Mouse (Mus musculus) liver (tissue): ENCODE results near the gene Plekhh3.
A peak's percentile ranks its signal among the peaks of the same experiment; 100 is the strongest.

Experiments used
- DNase-seq: peaks from one replicate; pipeline ENCODE4 v3.0.0-alpha.2; 2020; ENCODE audit warnings: mixed read lengths

Plekhh3 gene

DNA sequence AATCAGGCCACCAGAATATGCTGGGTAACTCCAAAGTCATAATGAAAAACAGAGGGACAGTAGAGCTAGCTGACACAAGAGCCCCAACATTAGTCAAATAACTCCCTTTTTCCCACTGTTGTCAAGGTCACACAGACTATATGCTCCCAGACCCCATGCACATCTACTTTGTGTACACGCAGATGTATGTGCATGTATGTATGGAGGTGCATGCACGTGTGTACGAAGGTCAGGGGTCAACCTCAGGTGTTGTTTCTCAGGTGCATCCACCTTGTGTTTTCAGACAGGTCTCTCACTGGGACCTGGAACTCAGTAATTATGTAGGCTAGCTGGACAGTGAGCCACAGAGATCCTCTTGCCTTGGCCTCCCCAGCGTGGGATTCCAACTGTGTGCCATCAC, 14.3 kb upstream of the Plekhh3 start:
- no peak for DNase-seq

- DNase-seq = no peak
Observed at GRCm38 (mm10) chr11:101184984-101185383, 13.8 kb upstream of the Plekhh3 start.

DNA sequence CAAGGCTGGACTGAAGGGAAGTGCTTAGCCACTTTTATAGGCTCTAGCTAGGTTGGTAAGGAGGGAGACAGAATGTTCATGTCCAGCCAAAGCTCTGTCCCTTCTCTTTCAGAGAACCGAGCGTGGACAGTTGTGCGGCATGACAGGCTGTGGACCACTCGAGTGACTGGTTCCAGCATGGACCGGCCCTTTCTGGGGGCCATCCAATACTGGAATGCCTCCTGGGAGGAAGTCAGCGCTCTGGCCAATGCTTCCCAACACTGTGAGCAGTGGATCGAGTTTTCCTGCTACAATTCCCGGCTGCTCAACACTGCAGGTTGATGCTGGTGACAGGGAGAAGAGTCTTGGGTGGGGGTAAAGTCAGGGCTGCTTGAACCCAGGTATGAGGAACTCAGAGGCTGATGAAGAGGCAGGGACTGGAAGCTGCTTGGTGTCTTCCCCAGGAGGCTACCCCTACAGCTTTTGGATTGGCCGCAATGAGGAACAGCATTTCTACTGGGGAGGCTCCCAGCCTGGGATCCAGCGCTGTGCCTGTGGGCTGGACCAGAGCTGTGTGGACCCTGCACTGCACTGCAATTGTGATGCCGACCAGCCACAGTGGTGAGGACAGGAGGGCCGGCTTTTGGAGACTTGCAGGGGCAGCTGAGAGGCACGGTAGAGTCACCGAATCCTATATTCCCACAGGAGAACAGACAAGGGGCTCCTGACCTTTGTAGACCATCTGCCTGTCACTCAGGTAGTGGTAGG, 11.8 kb upstream of the Plekhh3 start:
- no peak for DNase-seq

GRCm38 (mm10) chr11:101181961-101182360, 10.8 kb upstream of the Plekhh3 start:
- DNase-seq = no peak

- peak; percentile 77 for DNase-seq
Observed at GRCm38 (mm10) chr11:101180846-101181740, 9.9 kb upstream of the Plekhh3 start.

GRCm38 (mm10) chr11:101180261-101180660, 9.1 kb upstream of the Plekhh3 start:
- no peak for DNase-seq

- no peak for DNase-seq
Observed at GRCm38 (mm10) chr11:101179306-101179705, 8.2 kb upstream of the Plekhh3 start.

DNA sequence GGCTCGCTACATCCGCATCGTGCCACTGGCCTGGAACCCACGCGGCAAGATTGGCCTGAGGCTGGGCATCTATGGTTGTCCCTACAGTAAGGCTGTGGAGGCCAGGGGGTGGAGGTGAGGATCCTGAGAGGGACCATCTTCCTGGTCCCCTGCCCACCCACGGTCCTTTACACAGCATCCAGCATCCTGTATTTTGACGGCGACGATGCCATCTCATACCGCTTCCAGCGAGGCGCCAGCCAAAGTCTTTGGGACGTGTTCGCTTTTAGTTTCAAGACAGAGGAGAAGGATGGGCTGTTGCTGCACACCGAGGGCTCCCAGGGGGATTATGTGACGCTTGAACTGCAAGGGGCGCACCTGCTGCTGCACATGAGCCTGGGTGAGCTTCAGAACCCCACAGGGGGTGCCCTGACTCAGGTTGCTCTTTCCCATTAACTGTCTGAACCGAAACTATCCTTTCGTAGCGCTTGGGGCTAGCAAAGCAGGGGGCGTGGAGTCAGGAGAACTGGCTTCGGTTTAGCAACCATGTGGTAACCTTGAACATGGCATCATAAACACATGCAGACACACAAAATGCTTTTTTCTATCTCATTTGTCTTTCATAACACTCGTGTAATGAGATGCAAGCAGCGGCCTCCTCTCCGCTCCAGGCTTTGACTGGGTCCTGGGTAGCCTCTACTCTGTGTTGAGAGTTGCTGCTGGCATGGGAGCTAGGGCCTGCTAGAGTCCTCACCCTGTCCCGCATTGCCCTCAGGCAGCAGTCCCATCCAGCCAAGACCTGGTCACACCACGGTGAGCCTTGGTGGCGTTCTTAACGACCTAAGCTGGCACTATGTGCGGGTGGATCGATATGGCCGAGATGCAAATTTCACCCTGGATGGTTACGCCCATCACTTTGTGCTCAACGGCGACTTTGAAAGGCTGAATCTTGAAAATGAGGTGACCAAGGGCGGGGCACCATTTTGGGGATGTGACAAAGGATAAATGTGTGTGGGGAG, 7.2 kb upstream of the Plekhh3 start:
- no peak for DNase-seq

DNA sequence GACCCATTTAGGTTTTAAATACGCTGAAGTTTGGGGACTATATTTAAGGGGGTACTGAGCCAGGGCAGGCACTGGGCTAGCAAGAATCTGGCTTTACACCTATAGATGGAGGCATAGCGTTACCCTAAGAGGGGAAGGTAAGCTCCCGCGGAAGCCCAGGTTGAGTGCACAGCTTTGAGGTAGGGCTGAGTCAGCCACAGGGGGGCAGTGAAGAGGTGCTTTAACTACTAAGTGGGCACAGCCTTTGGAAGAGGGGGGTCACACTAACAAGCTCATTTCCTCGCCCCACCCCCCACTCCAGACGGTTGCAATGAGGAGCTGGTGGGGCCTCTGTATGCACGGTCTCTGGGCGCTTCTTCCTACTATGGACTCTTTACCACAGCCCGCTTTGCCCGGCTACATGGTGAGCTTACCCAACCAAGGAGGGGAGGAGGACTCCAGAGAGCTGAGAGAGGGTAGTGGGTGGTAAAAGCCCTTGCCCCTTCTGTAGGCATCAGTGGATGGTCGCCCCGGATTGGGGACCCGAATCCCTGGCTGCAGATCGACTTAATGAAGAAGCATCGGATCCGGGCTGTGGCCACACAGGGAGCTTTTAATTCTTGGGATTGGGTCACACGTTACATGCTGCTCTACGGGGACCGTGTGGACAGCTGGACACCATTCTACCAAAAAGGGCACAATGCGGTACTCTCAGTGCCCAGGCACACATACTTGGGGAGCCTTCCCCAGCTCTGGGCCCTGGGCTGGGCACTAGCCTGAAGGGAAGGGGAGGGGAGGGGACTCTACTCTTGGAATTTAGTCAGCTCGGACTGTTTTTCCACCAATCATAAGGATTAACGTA, 6.0 kb upstream of the Plekhh3 start:
- peak; percentile 59 for DNase-seq

- no peak for DNase-seq
Observed at GRCm38 (mm10) chr11:101176117-101176691, 5.1 kb upstream of the Plekhh3 start.

DNA sequence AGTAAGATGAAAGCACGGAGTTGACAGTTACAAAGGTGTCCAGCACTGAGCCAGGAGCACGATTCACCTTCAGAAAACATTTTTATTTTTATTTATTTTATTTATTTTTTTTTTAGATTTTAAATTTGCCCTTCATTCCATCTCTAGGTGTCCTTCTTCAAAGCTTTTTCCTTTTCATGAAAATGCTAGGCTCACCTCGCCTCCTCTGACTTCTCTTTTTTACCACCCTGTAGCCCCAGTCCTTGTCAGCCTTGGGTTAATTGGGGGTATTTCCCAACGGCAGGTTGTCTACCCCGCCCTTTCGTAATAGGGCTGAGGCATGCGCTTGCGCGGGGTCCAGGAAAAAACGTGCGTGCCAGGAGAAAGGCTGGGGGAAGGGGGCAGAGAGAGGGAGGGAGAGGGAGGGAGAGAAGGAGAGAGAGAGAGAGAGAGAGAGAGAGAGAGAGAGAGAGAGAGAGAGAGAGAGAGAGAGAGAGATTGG, 4.5 kb upstream of the Plekhh3 start:
- no peak for DNase-seq

GRCm38 (mm10) chr11:101174851-101175628, 3.9 kb upstream of the Plekhh3 start, which contains the start of gene Ccr10:
Gene Ccr10 (minus strand): TSS chr11:101175443.
- DNase-seq = no peak

DNA sequence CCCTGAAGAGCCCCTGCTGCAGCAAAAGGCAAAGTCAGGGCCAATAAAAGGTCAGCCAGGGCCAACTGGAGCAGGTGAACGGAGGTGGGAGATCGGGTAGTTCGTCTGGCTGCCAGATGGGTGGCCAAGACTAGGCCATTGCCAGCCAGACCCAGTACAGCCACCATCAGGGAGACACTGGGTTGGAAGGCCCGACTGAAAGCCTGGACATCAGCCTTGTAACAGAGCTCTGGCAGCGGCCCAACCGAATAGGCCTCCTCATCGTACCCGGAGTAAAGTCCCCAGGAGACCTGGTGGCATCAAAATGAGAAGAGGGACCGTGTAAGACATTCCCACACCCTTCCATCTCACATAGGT, 3.2 kb upstream of the Plekhh3 start:
- no peak for DNase-seq

DNA sequence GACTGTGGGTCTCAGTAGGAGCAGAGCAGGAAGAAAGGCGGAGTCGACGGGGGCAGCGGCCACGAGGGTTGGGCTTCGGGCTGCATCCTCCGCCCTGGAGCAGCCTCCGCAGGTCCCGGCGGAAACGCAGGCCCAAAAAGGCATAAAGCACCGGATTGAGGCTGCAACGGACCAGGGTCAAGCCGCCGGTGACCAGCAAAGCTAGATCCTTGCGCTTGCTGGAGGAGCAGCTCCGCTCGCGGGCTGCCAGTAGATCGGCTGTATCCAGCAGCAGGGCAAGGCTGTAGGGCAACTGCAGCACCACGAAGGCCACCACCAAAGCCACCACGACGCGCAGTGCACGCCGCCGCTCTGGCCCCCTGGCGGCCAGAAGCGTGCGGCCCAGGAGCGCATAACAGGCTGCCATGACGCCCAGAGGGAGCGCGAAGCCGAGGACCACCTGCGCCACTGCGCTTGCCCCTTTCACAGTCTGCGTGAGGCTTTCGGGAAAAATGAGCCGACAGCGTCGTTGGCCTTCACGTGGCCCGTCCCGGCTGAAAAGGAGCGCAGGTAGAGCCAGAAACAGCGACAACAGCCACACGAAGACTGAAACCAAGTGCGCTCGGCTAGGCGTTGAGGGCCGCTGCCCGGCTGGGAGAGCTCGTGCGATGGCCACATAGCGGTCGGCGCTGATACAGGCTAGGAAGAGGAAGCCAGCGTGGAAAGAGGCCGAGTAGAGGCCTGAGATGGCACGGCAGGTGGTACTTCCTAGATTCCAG, 2.7 kb upstream of the Plekhh3 start:
- DNase-seq = peak; percentile 71

- DNase-seq = no peak
Observed at GRCm38 (mm10) chr11:101173112-101173511, 2.0 kb upstream of the Plekhh3 start.

- no peak for DNase-seq
Observed at GRCm38 (mm10) chr11:101172434-101172815, 1.3 kb upstream of the Plekhh3 start.

GRCm38 (mm10) chr11:101171721-101172433, 726 bp upstream of the Plekhh3 start:
- DNase-seq = peak; percentile 64

- no peak for DNase-seq
Observed at GRCm38 (mm10) chr11:101170354-101170810, 769 bp downstream of the Plekhh3 start, which contains the start of gene Cntnap1. Gene Cntnap1 (plus strand): TSS chr11:101170523.
